Mouse (Mus musculus) lung, postnatal 36 days (tissue): ENCODE data around the gene Cdv3.

ENCODE experiments used
- DNase-seq: peaks from one replicate; pipeline ENCODE4 v3.0.0; 2022; ENCODE audit warnings: mixed read lengths

Cdv3 gene

GRCm38 (mm10) chr9:103365290-103366247, at the start of gene Cdv3:
Gene Cdv3, minus strand, starts transcription at chr9:103365840.
- DNase-seq = peak; percentile 100

- no peak for DNase-seq
Measured at GRCm38 (mm10) chr9:103413457-103413856, 47.8 kb upstream of the Cdv3 start.

- DNase-seq = no peak
Measured at GRCm38 (mm10) chr9:103409119-103409518, 43.5 kb upstream of the Cdv3 start.

GRCm38 (mm10) chr9:103408136-103408777, 42.6 kb upstream of the Cdv3 start:
- no peak for DNase-seq

- DNase-seq = peak; percentile 38
Measured at GRCm38 (mm10) chr9:103403331-103403973, 37.8 kb upstream of the Cdv3 start.

- no peak for DNase-seq
Measured at GRCm38 (mm10) chr9:103398509-103399157, 33.0 kb upstream of the Cdv3 start.

GRCm38 (mm10) chr9:103393256-103393655, 27.6 kb upstream of the Cdv3 start:
- no peak for DNase-seq

- no peak for DNase-seq
Measured at GRCm38 (mm10) chr9:103391796-103392372, 26.2 kb upstream of the Cdv3 start.

GRCm38 (mm10) chr9:103389261-103389660, 23.6 kb upstream of the Cdv3 start:
- peak; percentile 20 for DNase-seq

- DNase-seq = no peak
Measured at GRCm38 (mm10) chr9:103387011-103387653, 21.5 kb upstream of the Cdv3 start.

- no peak for DNase-seq
Measured at GRCm38 (mm10) chr9:103386573-103386972, 20.9 kb upstream of the Cdv3 start.

- no peak for DNase-seq
Measured at GRCm38 (mm10) chr9:103385600-103385999, 20.0 kb upstream of the Cdv3 start.

- no peak for DNase-seq
Measured at GRCm38 (mm10) chr9:103384141-103384796, 18.6 kb upstream of the Cdv3 start.

GRCm38 (mm10) chr9:103383576-103383975, 17.9 kb upstream of the Cdv3 start:
- DNase-seq = no peak

- DNase-seq = peak; percentile 21
Measured at GRCm38 (mm10) chr9:103382989-103383388, 17.3 kb upstream of the Cdv3 start.

GRCm38 (mm10) chr9:103380566-103380965, 14.9 kb upstream of the Cdv3 start:
- DNase-seq = no peak

GRCm38 (mm10) chr9:103379199-103379598, 13.6 kb upstream of the Cdv3 start:
- DNase-seq = no peak

GRCm38 (mm10) chr9:103378686-103379085, 13.0 kb upstream of the Cdv3 start:
- no peak for DNase-seq

GRCm38 (mm10) chr9:103376346-103377320, 11.0 kb upstream of the Cdv3 start:
- DNase-seq = no peak
